Mouse (Mus musculus) urinary bladder, adult 18-20 months (tissue): ENCODE data around the gene Atp1a2.

Experiments
- DNase-seq, 2 experiments: peaks; one replicate each; pipeline ENCODE4 v3.0.0; 2022; ENCODE audit warnings: low spot score in 2 of 2, mixed read lengths in 2 of 2

Atp1a2 gene

DNA sequence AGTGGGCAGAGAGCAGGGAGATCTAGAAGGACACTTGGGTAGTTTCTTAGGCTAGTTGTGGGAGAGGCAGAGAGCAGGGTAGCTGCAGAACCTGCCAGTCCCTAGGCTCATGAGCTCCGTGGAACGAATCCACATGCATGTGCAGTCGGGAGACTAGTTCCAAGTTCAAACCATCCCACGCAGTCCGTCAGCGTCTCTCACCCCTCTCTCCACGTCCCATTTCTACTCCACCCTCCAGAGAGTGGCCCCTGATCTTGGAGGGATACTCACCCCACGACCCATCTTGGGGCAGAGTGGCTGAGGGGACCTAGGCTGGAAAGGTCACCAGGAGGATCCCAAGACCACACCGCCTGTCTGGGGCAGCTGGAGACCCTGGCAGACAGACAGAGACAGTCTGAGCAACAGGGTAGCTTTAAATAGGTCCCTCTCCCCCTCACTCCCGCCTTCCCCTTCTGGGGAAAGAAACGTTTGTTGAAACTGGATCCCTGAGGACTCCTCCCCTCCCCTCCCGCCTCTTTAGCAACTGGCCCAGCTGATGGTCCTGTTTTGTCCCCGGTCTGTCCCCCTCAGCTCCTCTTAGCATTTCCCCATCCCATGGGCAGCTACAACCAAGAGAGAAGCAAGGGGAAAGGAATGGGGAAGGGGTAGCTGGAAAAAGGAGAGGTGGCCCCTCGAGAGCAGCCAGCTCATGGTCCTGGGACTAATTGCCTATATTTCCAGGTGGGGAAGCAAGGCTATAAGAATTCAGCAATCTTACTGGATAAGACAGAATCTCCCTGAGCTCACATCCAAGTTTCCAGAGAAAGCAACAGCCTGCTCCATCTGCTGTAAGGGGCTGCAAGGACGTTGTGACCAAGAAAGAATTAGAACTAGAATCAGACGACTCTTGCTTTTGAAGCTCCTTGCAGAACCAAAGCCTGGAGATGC is at the start of gene Atp1a2:
Atp1a2 (minus strand) TSS at position 454 of the 927 bp plus-strand sequence.
- DNase-seq: peak in 1 of 2 experiments; percentile 50

DNA sequence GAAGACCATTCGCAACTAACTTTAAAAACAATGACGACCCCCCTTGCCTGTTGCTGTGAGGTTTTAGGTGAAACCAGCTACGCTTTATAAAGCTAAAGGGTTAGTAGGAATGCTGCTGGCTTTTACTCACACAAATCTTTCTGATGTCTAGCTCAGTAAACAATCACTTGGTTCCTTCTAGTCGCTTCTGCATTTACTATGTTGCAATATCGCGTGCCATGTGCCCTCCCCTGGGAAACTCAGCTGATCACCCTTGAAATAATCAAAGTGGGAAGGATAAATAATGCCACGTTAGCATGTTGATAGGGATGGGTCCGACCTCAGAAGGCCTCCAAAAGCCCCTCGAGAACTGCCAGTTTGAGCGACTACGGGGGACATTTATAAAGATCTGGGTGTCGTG is 49.5 kb upstream of the Atp1a2 start:
- no peak for DNase-seq

DNA sequence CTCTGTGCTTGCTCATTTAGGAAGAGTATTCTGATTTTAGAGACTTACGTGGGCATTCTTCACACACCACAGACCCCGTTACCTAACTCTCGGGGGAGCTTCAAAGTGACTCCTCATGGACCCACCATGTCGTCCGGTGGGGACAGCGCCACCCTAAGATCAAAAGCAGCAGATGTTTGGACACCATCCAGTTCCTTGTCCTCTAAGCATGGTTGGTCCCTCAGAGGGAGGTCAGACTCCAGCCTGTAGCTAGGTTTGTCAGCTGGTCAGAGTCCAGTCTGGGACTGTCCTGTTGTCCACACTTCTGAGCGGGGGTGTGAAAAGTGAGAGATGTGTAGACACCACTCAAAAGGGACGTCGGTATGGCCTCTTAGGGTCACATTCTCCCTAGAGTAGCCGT is 48.8 kb upstream of the Atp1a2 start:
- no peak for DNase-seq

DNA sequence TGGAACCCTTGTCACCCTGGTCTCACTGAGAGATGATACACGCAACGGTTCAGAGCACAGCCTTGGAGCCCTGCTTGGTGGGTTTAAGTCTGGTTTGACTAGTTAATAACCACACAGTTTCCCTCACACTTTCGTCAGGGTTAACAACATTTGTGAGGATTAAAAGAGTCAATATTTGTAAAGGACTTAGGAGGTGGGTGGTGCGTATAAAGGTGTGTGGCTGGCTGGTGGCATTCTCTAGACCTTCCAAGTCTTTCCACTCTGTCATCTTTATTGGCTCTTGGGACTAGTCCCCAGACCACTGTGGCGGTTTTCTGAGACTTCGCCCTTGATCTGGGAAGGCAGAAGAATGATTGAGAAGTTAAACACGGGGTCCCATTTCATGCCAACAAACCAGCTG is 47.0 kb upstream of the Atp1a2 start:
- no peak for DNase-seq

DNA sequence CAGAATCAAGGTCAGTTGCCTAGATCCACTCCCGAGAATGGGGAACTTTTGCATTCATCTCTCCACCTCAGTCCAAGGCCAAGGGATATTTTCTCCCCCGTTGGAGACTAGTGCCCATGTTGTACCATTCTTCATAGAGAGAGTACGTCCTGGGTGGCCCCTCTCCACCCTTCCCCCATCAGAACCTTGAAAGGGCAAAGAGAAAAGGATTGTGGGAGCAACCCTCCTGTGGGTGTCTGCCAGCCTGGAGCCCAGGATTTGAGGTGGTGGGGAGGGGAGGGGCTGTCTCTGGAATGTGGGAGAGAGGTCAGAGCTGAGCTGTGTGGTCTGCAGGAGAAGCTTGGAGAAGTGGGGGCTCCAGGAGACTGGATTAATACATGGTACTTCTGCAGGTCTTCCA is 46.0 kb upstream of the Atp1a2 start:
- no peak for DNase-seq

DNA sequence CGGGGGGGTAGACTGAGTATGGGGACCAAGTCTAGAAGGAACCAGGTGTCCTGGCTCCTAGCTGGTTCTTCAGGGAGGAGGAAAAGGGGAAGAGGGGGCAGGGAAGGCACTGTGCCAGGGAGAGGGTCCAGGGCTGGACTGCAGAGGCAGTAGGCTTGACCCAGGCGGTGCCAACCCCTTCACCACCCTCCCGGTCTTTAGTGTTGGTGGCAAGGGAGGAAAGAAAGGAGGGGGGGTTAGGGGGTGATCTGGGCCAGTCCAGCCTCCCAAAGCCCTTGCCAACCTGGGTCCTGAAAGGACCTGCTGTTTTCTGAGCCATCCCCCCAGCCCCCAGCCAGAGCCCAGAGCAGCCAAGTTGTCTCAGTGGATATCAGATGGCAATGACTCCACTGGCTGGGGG is 44.9 kb upstream of the Atp1a2 start:
- no peak for DNase-seq

DNA sequence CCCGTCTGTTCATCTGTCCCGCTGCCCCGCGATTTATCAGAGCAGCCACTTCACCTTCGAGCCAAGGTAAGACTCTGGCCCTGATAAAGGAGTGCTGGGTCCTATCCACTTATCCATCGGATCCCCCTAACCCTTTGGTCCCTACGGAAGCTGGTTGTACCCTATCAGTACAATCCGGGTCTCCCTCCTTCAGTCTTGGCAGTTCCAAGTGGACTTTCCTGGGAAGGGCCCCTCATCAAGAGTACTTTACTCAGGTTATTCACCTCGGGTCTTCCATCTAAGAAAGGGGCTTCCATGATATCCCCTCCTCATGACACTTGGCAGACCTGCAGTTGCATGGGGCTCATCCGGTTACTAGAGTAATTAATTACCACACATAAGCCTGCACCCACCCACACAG is 43.5 kb upstream of the Atp1a2 start:
- no peak for DNase-seq

DNA sequence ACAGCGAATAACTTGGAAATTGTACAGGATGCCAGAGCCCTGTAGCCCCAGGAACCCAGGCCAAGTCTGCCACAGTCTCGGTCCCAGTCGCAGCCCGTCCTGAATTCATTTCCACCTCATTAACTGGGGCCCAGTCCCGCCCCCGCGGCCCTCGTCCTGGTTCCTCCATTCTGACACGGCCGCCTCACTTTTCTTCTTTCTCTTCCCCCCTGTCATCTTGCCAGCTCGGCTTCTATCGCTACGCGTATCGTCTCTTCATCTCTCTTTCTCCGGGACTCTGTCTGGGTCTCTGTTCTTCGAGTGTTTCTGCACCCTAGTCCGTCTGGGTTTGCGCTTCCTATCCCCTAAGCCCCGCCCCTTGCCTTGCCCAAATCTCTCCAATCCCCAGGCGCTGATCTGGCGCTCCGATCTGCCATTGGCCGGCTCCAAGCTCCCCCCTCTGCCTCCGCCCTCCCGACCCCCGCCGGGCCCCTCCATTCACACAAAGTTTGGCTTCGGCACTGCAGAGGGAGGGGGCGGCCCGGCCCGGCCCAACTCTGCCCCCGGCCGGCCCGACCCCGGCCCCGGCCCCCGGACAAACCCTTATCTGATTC is 43.0 kb upstream of the Atp1a2 start, which contains the start of gene Kcnj10:
Kcnj10 (plus strand) TSS at position 482 of the 593 bp plus-strand sequence.
- peak; percentile 56 to 66 for DNase-seq

DNA sequence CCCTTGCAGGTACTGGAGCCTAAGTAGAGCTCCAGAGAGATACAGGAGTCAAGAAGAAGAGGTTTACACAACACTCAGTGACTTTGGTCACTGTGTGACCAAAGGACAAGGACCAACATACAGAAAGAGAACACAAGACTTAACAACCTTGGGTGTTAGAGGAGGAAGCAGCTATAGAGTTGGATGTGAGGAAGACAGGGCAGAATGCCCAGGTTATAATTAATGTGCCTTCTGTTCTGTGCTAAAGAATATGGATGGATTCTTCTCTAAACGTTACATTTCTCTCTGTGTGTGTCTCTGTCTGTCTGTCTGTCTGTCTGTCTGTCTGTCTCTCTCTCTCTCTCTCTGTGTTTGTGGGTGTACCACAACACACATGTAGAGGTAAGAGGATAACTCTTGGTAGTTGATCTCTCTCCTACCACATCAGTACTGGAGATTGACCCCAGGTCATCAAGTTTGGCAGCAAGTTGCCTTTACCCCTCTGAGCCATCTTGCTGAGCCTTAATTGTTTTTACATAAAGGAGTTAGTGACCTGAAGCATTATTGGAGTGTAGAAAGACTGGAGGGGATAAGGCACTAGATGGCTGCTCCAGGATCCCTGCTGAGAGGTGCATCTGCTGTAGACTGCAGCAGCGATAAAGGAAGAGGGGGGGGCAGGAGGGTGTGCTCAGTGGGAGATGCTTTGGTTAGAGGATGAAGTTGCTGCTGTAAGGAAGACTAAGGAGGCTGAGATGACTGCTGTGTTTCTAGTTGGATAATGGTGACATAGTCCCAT is 39.7 kb upstream of the Atp1a2 start:
- DNase-seq: no peak

DNA sequence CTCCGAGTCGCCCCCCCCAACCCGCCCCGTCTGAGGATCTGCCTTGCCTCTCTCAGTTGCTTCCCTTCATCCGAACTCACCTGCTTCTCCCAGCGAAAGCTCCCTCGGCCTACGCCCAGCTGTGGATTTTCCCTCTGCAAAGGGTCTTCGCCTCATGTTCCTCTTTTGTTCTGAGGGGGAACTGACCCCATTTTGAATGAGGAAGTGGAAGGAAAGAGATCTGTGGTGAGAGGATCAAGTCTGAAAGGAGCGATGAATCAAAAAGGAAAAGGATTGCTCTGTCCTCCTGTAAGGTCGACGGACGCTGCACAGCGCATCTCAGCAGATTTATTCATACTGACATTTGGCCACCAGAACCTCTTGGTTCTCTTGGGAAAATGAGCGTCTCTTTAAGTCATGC is 37.9 kb upstream of the Atp1a2 start:
- DNase-seq: no peak

DNA sequence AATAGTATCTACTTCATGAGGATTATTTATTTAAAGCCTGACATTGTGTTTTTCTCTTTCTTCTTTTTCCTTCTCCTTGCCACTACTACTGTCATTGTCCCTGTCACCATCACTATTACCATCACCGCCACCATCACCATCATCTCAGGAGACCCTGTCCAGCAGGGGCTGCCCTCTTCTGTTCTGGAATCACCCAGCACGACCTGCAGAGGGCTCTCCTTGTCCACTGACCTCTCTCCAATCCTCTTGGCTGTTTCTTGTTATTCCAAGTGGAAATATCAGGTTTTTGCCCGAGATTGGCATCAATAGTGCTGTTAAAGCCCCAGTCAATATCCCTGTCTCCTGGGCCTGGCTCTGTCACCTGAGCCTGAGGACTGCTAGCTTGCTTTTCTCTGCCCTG is 35.6 kb upstream of the Atp1a2 start:
- DNase-seq: no peak

DNA sequence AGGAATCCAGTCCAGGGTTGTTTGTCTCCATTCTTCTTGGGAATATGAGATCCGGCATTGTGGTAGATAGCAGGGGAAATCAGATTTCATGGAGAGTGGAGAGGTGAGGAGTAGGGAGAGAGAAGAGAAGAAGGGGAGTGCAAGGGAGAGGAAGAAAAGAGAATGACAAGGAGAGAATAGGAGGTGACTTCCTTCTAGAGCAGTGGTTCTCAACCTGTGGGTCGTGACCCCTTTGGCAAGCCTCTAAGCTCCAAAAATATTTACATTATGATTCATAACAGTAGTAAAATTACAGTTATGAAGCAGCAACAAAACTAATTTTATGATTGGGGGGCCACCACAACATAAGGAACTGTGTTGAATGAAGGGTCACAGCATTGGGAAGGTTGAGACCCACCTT is 35.1 kb upstream of the Atp1a2 start:
- DNase-seq: no peak

DNA sequence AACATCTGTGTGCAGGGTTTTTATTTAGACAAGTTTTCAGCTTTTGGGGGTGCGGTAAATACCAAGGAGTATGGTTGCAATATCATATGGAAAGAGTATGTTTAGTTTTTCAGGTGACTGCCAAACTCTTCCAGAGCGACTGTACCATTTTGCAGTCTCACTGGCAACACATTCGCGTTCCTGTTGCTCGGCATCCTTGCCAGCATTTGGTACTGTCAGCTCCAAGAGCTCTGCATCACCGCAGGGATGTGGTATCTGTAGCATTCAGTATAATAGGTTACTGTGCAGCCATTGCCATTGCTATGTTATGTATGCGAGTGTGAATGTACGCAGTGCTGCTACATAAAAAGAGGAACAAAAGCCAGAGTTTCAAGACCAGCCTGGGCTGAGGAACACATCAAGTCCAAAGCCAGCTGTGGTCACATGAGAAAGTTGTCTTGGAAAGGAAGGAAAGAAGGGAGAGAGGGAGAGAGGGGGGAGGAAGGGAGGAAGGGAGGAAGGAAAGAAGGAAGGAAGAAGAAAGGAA is 33.6 kb upstream of the Atp1a2 start:
- no peak for DNase-seq

DNA sequence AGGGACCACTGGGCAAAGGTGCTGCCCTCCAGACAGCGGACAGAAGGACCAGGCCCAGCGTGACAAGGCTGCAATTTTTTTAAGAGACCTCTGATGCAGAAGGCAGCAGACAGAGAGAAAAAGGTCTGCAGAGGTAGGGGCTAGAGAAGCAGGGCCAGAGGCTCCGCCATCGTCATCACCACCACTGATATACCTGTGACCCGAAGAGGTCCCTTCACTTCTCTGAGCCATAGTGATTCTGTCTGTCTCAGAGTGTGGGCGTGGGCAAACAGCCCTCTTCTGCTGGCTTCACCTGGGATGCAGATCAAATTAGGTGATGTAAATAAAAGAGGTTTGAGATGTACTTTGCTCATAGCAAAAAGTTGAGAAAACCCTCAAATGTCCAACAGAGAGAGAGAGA is 31.8 kb upstream of the Atp1a2 start:
- DNase-seq: no peak

DNA sequence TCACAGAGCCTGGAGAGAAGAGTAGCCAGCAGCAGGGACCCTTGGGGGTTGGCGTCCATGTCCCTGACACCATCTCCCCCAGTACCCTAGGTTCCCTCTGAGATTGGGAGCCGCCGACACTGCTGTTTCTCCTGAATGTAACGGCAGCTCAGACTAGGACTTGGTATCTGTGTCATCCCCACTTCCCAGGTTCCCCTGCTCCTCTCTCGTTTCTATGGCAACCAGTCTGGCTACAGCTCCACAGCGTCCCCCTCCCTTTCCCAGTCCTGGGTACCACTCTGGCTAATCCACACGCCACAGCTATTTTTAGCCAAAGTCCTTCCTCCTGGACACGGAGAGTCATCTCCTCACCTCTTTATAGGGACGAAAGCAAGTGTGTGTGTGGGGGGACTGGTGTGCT is 31.3 kb upstream of the Atp1a2 start, which contains the start of gene Kcnj9:
Kcnj9 (minus strand) TSS at position 188 of the 400 bp plus-strand sequence.
- DNase-seq: no peak

DNA sequence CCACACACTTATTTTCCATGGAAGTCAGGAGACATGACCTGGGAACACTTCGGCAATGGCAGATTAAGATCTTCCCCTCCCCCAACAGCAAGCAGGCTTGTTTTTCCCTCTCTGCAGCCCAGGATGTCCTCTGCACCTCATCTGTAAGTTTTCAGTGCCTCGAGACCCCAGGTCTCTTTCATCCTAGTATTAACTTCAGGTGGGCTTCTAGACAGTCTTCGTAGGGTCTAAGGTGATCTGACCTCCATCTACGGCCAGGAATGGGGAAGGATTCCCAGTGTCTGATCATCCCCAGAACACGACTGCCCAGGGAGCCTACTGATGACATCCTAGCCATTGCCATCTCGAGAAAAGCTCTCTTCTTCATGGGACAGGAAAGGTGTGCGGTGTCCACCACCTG is 30.6 kb upstream of the Atp1a2 start:
- no peak for DNase-seq

DNA sequence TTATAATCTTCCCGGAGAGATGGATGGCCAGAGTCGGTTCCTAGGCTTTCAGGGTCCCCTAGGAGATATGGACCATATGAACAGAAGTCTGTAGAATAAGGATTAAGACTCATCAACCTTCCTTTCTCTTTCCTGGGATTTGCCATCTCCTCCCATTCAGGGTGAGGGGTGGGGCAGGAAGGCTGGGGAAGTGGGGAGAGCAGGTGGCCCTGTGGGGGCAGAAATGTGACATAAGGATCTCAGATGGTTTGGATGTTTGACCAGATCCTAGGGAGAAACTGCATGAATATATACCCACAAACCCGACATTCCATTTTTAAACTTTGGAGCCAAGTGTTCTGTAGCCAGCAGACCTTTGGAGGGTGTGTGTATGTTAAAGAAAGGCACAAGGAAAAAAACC is 30.2 kb upstream of the Atp1a2 start:
- no peak for DNase-seq

DNA sequence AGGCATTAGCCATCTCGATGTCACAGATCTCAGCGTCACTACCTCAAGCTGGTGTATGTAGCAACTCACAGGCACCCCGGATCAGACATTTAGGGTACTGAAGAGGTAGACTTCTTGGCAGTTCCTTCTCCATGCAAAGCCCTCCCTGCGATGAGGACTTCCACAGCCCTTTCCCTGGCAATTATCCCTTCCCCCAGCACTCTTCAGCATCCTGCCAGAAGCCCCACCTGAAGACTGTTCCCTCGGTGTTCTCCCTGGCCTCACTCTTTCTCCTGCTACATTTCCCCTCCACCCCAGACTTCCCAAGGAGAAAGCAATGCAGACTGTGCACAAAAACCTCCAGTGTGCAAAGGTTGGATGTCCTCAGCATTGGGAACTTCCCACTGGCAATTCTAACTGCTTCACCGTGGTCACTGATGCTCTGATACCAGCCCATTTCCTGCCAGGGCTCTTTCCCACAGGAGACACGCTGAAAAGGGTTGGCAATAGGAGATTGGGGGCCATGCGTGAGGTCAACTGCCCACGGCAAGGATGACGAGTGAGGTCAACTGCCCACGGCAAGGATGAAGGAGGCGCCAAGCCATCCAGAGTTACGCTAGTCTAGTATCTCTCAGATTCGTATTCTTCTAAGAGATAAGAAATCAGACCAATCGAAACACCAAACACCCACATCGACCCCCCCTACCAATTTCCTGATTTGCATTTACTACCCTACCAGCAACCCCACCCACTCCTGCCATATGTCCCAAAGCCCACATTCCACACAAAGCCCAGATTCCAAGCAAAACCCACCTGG is 29.5 kb upstream of the Atp1a2 start:
- no peak for DNase-seq

DNA sequence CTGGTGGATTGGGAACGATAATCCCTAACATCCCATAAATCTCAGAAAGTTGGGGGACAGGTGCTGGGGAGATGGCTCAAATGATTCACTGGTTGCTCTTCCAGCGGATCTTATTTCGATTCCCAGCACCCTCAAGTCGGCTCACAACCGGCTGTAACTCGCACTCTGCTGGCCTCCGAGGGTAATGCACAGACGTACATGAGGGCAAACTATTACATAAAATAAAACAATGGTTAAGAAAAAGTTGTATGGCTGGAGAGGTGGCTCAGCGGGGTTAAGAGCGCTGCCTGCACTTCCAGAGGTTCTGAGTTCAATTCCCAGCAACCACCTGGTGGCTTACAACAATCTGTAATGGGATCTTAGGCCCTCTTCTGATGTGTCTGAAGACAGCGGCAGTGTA is 28.8 kb upstream of the Atp1a2 start:
- DNase-seq: no peak

DNA sequence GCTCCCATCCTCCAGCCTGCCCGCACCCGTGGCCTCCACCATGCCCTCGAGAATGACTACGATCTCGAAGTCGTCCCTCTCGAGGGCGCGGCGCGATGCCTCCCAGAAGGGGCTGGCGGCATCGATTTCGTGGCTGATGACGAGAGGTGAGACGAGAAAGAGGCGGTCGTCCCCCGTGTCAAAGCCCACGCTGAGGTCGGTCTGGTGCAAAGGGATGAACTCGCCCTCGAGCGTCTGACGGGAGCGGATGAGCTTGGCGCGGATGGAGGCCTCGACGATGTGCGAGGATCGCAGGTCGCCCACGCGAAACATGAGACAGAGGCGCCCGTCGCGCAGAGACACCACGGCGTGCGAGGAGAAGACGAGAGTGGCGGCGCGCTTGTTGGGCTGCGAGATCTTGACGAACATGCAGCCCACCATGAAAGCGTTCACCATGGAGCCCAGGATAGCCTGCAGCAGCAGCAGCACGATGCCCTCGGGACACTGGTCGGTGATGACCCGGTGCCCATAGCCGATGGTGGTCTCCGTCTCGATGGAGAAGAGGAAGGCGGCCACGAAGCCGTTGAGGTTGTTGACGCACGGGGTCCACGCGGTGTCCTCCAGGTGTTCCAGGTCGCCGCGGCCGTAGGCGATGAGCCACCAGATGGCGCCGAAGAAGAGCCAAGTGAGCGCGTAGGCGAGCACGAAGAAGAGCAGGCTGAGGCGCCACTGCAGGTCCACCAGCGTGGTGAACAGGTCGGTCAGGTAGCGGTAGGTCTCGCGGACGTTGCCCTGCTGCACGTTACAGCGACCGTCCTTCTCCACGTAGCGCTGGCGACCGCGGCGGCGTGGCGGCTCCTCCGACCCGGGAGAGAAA is 28.0 kb upstream of the Atp1a2 start:
- peak; percentile 56 to 75 for DNase-seq
